Mouse (Mus musculus) colon, adult 2 months (tissue): Measurements from ENCODE around the gene Dtl. TPM values are rescaled to one million over a fixed set of nuclear protein-coding genes. Genes with fewer than 3 reads are reported as not detected.

Experiments used
- polyA plus RNA-seq: library from polyadenylated mRNA; depleted of rRNA; stranded (reverse); fragments of >200 nt; gene quantifications from 2 replicates; pipeline ENCODE4 v1.2.3, GENCODE M21; 2012; rRNA removed

Dtl gene
- polyA plus RNA-seq = 1.0 and 1.4 TPM in 2 replicates

GRCm38 (mm10) chr1:191575458-191576247, at the start of gene Dtl, which contains the start of gene Ints7:
Gene Dtl (minus strand): TSS chr1:191575544.
Gene Ints7 (plus strand): TSS chr1:191575636.

Other genes starting within 250 kb of the Dtl start
- gene Tmem206, start 249.6 kb downstream of the Dtl start, polyA plus RNA-seq = 5.0 and 5.1 TPM in 2 replicates
- 64.0 and 78.3 TPM in 2 replicates for gene Ppp2r5a, start 172.3 kb downstream of the Dtl start, polyA plus RNA-seq
- 13.9 and 15.5 TPM in 2 replicates for gene Ints7, start 92 bp upstream of the Dtl start, polyA plus RNA-seq
- 6.6 and 8.5 TPM in 2 replicates for gene Lpgat1, start 142.3 kb upstream of the Dtl start, polyA plus RNA-seq
- 4.7 and 6.2 TPM in 2 replicates for gene Nek2, start 245.9 kb upstream of the Dtl start, polyA plus RNA-seq